Mouse (Mus musculus): ENCODE measurements around the gene 1810055G02Rik. TPM values are rescaled to one million over a fixed set of nuclear protein-coding genes. Genes with fewer than 3 reads are reported as not detected.
A peak's percentile ranks its signal among the peaks of the same experiment; 100 is the strongest.

The 1810055G02Rik gene
- polyA plus RNA-seq, 1 experiment from 2014 or later: 30.3 TPM

GRCm38 (mm10) chr19:3718481-3719361, 10.6 kb downstream of the 1810055G02Rik start:
- peak overlapping the region; percentile 49 for H3K4me3 ChIP-seq (ENCODE audit: low read depth, low read length)
- H3K27me3 ChIP-seq (ENCODE audit: control insufficient read depth, insufficient read depth, low read length): no peaks in the 10 kb centered on the region
- H3K27ac ChIP-seq (ENCODE audit: low read depth, low read length): no peak overlapping the region
- ATAC-seq (replicated peaks; ENCODE audit: insufficient number of reproducible peaks, low FRiP score, low TSS enrichment): peak; percentile 56; the same call in 1 of the 2 replicates
- no peaks in the 10 kb centered on the region for H3K9me3 ChIP-seq (replicated peaks; ENCODE audit: control insufficient read depth, low read length)
- peaks cover 4% of the 10 kb centered on the region; the same call in 1 of the 2 replicates for H3K4me1 ChIP-seq (ENCODE audit: control insufficient read depth, insufficient read depth, low read length)
- peak overlapping the region; percentile 91 for H3K4me2 ChIP-seq
- H3K9ac ChIP-seq (ENCODE audit: low read depth, low read length): peak overlapping the region; percentile 68
- peaks cover 17% of the 10 kb centered on the region for H3K36me3 ChIP-seq (ENCODE audit: control insufficient read depth, insufficient read depth, low read length)
- 37% methylated on average over 19 of the region's 19 CpGs for WGBS (ENCODE audit: insufficient replicate concordance)

- ATAC-seq (replicated peaks; ENCODE audit: insufficient number of reproducible peaks, low FRiP score, low TSS enrichment): peak; percentile 48; the same call in 1 of the 2 replicates
Observed at GRCm38 (mm10) chr19:3719362-3719891, 11.3 kb downstream of the 1810055G02Rik start.

GRCm38 (mm10) chr19:3723170-3723569, 15.1 kb downstream of the 1810055G02Rik start:
- Histone ChIP-seq H3K27me3 (ENCODE audit: control insufficient read depth, insufficient read depth, low read length) (no peaks in the 10 kb centered on the region), H3K36me3 (ENCODE audit: control insufficient read depth, insufficient read depth, low read length) (no peaks in the 10 kb centered on the region), H3K4me2 (no peak overlapping the region), H3K27ac (ENCODE audit: low read depth, low read length) (no peak overlapping the region), H3K9ac (ENCODE audit: low read depth, low read length) (no peak overlapping the region), H3K4me1 (ENCODE audit: control insufficient read depth, insufficient read depth, low read length) (peaks cover 4% of the 10 kb centered on the region; the same call in 1 of the 2 replicates), H3K9me3 (replicated peaks; ENCODE audit: control insufficient read depth, low read length) (no peaks in the 10 kb centered on the region), H3K4me3 (ENCODE audit: low read depth, low read length) (no peak overlapping the region)
- ATAC-seq (replicated peaks; ENCODE audit: insufficient number of reproducible peaks, low FRiP score, low TSS enrichment): no peak
- 90% methylated on average over 9 of the region's 9 CpGs for WGBS (ENCODE audit: insufficient replicate concordance)

More at GRCm38 (mm10) chr19:3719362-3719891, 11.3 kb downstream of the 1810055G02Rik start:
- Histone ChIP-seq H3K4me2 (peak overlapping the region; percentile 91), H3K4me1 (ENCODE audit: control insufficient read depth, insufficient read depth, low read length) (peaks cover 4% of the 10 kb centered on the region; the same call in 1 of the 2 replicates), H3K27me3 (ENCODE audit: control insufficient read depth, insufficient read depth, low read length) (no peaks in the 10 kb centered on the region), H3K9ac (ENCODE audit: low read depth, low read length) (peak overlapping the region; percentile 68), H3K4me3 (ENCODE audit: low read depth, low read length) (peak overlapping the region; percentile 49), H3K9me3 (replicated peaks; ENCODE audit: control insufficient read depth, low read length) (no peaks in the 10 kb centered on the region), H3K27ac (ENCODE audit: low read depth, low read length) (no peak overlapping the region), H3K36me3 (ENCODE audit: control insufficient read depth, insufficient read depth, low read length) (peaks cover 17% of the 10 kb centered on the region)
- WGBS (ENCODE audit: insufficient replicate concordance): under 1% methylated on average over 27 of the region's 27 CpGs

GRCm38 (mm10) chr19:3723904-3724303, 15.8 kb downstream of the 1810055G02Rik start:
- Histone ChIP-seq H3K9me3 (replicated peaks; ENCODE audit: control insufficient read depth, low read length) (no peaks in the 10 kb centered on the region), H3K27ac (ENCODE audit: low read depth, low read length) (no peak overlapping the region), H3K36me3 (ENCODE audit: control insufficient read depth, insufficient read depth, low read length) (no peaks in the 10 kb centered on the region), H3K4me3 (ENCODE audit: low read depth, low read length) (no peak overlapping the region), H3K27me3 (ENCODE audit: control insufficient read depth, insufficient read depth, low read length) (no peaks in the 10 kb centered on the region), H3K9ac (ENCODE audit: low read depth, low read length) (no peak overlapping the region), H3K4me2 (no peak overlapping the region), H3K4me1 (ENCODE audit: control insufficient read depth, insufficient read depth, low read length) (peaks cover 3% of the 10 kb centered on the region; the same call in 1 of the 2 replicates)
- no peak for ATAC-seq (replicated peaks; ENCODE audit: insufficient number of reproducible peaks, low FRiP score, low TSS enrichment)
- WGBS (ENCODE audit: insufficient replicate concordance): 71% methylated on average over 4 of the region's 4 CpGs

GRCm38 (mm10) chr19:3724779-3725178, 16.7 kb downstream of the 1810055G02Rik start:
- Histone ChIP-seq H3K9me3 (replicated peaks; ENCODE audit: control insufficient read depth, low read length) (no peaks in the 10 kb centered on the region), H3K9ac (ENCODE audit: low read depth, low read length) (no peak overlapping the region), H3K4me2 (no peak overlapping the region), H3K4me1 (ENCODE audit: control insufficient read depth, insufficient read depth, low read length) (no peaks in the 10 kb centered on the region), H3K27ac (ENCODE audit: low read depth, low read length) (no peak overlapping the region), H3K27me3 (ENCODE audit: control insufficient read depth, insufficient read depth, low read length) (no peaks in the 10 kb centered on the region), H3K4me3 (ENCODE audit: low read depth, low read length) (no peak overlapping the region), H3K36me3 (ENCODE audit: control insufficient read depth, insufficient read depth, low read length) (no peaks in the 10 kb centered on the region)
- ATAC-seq (replicated peaks; ENCODE audit: insufficient number of reproducible peaks, low FRiP score, low TSS enrichment): no peak
- WGBS (ENCODE audit: insufficient replicate concordance): 11% methylated on average over 1 of the region's 1 CpGs

DNA sequence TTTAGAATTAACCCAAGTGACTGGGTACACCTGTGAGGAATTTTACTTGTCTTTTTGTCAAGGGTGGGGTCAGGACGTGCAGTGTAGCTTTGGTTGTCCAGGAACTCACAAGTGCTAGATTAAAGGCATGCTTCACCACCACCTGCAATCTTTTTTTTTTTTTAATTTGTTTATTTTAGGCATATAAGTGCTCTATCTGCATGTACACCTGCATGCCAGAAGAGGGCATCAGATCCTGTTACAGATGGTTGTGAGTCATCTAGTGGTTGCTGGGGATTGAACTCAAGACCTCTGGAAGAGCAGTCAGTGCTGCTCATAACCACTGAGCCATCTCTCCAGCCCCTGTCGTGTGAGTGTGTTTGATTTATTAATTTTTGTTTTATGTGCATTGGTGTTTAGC, 20.8 kb downstream of the 1810055G02Rik start:
- Histone ChIP-seq H3K27me3 (ENCODE audit: control insufficient read depth, insufficient read depth, low read length) (no peaks in the 10 kb centered on the region), H3K27ac (ENCODE audit: low read depth, low read length) (no peak overlapping the region), H3K4me1 (ENCODE audit: control insufficient read depth, insufficient read depth, low read length) (no peaks in the 10 kb centered on the region), H3K9me3 (replicated peaks; ENCODE audit: control insufficient read depth, low read length) (no peaks in the 10 kb centered on the region), H3K4me3 (ENCODE audit: low read depth, low read length) (no peak overlapping the region), H3K4me2 (no peak overlapping the region), H3K36me3 (ENCODE audit: control insufficient read depth, insufficient read depth, low read length) (no peaks in the 10 kb centered on the region), H3K9ac (ENCODE audit: low read depth, low read length) (no peak overlapping the region)
- 62% methylated on average over 2 of the region's 2 CpGs for WGBS (ENCODE audit: insufficient replicate concordance)
- ATAC-seq (replicated peaks; ENCODE audit: insufficient number of reproducible peaks, low FRiP score, low TSS enrichment): no peak

GRCm38 (mm10) chr19:3730781-3731646, 22.9 kb downstream of the 1810055G02Rik start:
- no peak for ATAC-seq (replicated peaks; ENCODE audit: insufficient number of reproducible peaks, low FRiP score, low TSS enrichment)
- 69% methylated on average over 7 of the region's 7 CpGs for WGBS (ENCODE audit: insufficient replicate concordance)
- Histone ChIP-seq H3K4me1 (ENCODE audit: control insufficient read depth, insufficient read depth, low read length) (no peaks in the 10 kb centered on the region), H3K36me3 (ENCODE audit: control insufficient read depth, insufficient read depth, low read length) (no peaks in the 10 kb centered on the region), H3K27ac (ENCODE audit: low read depth, low read length) (no peak overlapping the region), H3K4me2 (no peak overlapping the region), H3K27me3 (ENCODE audit: control insufficient read depth, insufficient read depth, low read length) (no peaks in the 10 kb centered on the region), H3K9me3 (replicated peaks; ENCODE audit: control insufficient read depth, low read length) (no peaks in the 10 kb centered on the region), H3K4me3 (ENCODE audit: low read depth, low read length) (no peak overlapping the region), H3K9ac (ENCODE audit: low read depth, low read length) (no peak overlapping the region)

- no peak for ATAC-seq (replicated peaks; ENCODE audit: insufficient number of reproducible peaks, low FRiP score, low TSS enrichment)
- H3K4me2 ChIP-seq: no peak overlapping the region
- H3K36me3 ChIP-seq (ENCODE audit: control insufficient read depth, insufficient read depth, low read length): no peaks in the 10 kb centered on the region
- no peak overlapping the region for H3K4me3 ChIP-seq (ENCODE audit: low read depth, low read length)
- 84% methylated on average over 3 of the region's 3 CpGs for WGBS (ENCODE audit: insufficient replicate concordance)
- H3K9me3 ChIP-seq (replicated peaks; ENCODE audit: control insufficient read depth, low read length): no peaks in the 10 kb centered on the region
- H3K4me1 ChIP-seq (ENCODE audit: control insufficient read depth, insufficient read depth, low read length): no peaks in the 10 kb centered on the region
- no peak overlapping the region for H3K9ac ChIP-seq (ENCODE audit: low read depth, low read length)
- H3K27ac ChIP-seq (ENCODE audit: low read depth, low read length): no peak overlapping the region
- no peaks in the 10 kb centered on the region for H3K27me3 ChIP-seq (ENCODE audit: control insufficient read depth, insufficient read depth, low read length)
Observed at GRCm38 (mm10) chr19:3736001-3736400, 27.9 kb downstream of the 1810055G02Rik start.
